Mouse (Mus musculus) C2C12 (cell line): ENCODE measurements around the gene Gnb3.

Experiments
- CTCF ChIP-seq: IDR thresholded peaks from one replicate; pipeline ENCODE4 v1.5.1; 2011; ENCODE audit not compliant: control insufficient read depth, insufficient read depth, insufficient read length
- MAX ChIP-seq: IDR thresholded peaks from one replicate; pipeline ENCODE4 v1.6.1; 2011; ENCODE audit warnings: mild to moderate bottlenecking, control low read depth
- MYOD1 ChIP-seq: IDR thresholded peaks from one replicate; pipeline ENCODE4 v1.6.1; 2011; ENCODE audit warnings: low read depth; ENCODE audit not compliant: control insufficient read depth, insufficient read length
- MYOG ChIP-seq: IDR thresholded peaks from one replicate; pipeline ENCODE4 v1.6.1; 2011; ENCODE audit not compliant: control insufficient read depth, insufficient read length; ENCODE audit errors: extremely low read depth
- USF1 ChIP-seq: IDR thresholded peaks from one replicate; pipeline ENCODE4 v1.6.1; 2011; ENCODE audit warnings: low read depth, mild to moderate bottlenecking, control low read depth, moderate library complexity

- no peak for TF ChIP-seq CTCF
- TF ChIP-seq MAX: no peak
- TF ChIP-seq MYOD1: no peak
- no peak for TF ChIP-seq MYOG
- TF ChIP-seq USF1: no peak
These were observed 53.2 kb downstream of the Gnb3 start for GRCm38 (mm10) chr6:124786756-124787420.
